Mouse (Mus musculus): ENCODE results near the gene Tbc1d2b. TPM values are rescaled to one million over a fixed set of nuclear protein-coding genes. Genes with fewer than 3 reads are reported as not detected.

The Tbc1d2b gene
- polyA plus RNA-seq (2015; fragmentation: Nextera tagmentation; extraction: Ambion mirVana) = 20.1 and 21.0 TPM in 2 replicates

DNA sequence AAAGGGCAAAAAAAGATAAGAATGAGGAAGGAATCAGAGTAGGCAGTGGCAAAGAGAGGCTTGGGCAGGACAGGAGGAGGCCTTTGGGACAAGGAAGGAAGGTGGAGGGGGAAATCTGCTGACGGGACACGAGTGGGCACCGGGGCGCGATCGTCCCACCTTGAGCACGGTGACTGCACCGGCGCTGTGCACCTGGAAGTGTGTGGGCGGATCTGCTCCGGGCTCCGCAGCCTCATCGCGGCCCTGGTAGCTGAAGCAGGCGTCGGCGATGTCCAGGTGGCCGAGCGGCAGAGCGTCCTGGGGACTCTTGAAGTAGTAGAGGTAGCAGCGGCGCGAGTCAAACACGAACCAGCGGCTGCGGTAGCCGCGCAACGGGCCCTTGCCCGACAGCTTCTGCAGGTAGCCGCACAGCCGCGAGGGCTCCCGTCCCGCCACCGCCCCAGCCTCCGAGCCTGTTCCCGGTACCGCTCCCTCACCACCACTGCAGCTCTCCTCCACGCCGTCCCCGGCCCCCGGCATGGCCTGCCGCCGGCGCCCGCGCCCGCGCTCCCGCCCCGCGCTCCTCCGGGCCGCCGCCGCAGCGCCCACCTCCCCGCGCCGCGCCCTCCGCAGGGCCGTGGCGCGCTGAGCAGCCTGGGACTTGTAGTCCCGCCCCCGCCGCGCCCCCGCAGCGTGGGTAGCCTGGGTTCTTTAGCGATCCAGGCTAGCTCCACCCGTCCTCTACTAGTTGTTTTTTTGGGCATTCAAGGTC lies at the start of gene Tbc1d2b:
TSS of gene Tbc1d2b (minus strand) at position 612 of the 751 bp plus-strand sequence.
- H3K27ac ChIP-seq (replicated peaks) = peak within 1 kb of the TSS; percentile 87
- H3K9ac ChIP-seq = peak within 1 kb of the TSS; percentile 83
- H3K4me2 ChIP-seq (replicated peaks) = peak within 1 kb of the TSS; percentile 77
- peak; percentile 82 for ATAC-seq (ENCODE audit: insufficient number of reproducible peaks, low FRiP score, low TSS enrichment, low read depth)
- H3K4me3 ChIP-seq (replicated peaks) = peak within 1 kb of the TSS; percentile 87
- WGBS = under 1% methylated on average over 73 of the region's 74 CpGs
- no peaks in the 10 kb centered on the region for H3K36me3 ChIP-seq
- H3K4me1 ChIP-seq = peaks cover 43% of the 10 kb centered on the region
- no peaks in the 10 kb centered on the region for H3K9me3 ChIP-seq (replicated peaks)
- no peaks in the 10 kb centered on the region for H3K27me3 ChIP-seq

DNA sequence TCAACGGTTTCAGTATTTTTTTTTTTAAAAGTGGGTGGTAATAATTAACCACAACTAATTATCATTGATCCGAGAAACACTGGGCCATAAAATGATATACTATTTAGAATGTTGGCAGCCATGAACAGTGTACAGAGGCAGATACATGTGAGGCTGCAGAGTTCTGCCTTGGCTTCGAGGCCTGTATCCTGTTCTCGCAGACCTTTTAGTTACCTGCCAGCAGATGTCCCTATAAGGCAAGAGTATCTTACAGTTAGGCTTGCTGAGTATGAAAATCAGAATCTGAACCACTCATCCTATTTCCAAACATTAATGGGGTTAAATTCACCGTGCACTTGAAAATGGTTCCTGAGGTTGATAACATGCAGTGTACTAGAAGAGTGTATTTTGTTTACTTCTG lies 45.7 kb upstream of the Tbc1d2b start:
- no peak for ATAC-seq (ENCODE audit: insufficient number of reproducible peaks, low FRiP score, low TSS enrichment, low read depth)

DNA sequence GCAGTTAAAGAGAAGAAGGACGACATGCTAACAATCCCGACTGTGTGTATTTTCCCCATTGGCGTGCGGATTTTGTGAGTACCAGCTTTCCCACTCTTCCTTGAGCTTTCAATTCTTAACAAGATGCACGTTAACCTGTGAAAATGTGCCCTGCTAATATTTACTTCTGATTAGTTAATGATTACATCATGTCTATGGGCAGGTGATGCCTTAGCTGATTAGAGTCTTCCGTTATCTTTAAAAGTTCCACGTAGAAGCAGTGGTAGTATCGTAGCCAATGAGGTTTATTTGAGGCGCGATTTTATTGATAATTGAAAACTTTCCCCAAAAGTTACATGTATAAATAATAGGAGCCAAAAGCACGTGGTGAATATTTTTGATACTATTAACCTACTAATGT lies 45.1 kb upstream of the Tbc1d2b start:
- H3K4me3 ChIP-seq (replicated peaks) = no peak overlapping the region
- no peaks in the 10 kb centered on the region for H3K27me3 ChIP-seq
- no peak overlapping the region for H3K4me2 ChIP-seq (replicated peaks)
- no peak overlapping the region for H3K27ac ChIP-seq (replicated peaks)
- H3K9ac ChIP-seq = no peak overlapping the region
- ATAC-seq (ENCODE audit: insufficient number of reproducible peaks, low FRiP score, low TSS enrichment, low read depth) = no peak
- H3K36me3 ChIP-seq = no peaks in the 10 kb centered on the region
- H3K9me3 ChIP-seq (replicated peaks) = no peaks in the 10 kb centered on the region
- WGBS = 89% methylated on average over 11 of the region's 11 CpGs
- no peaks in the 10 kb centered on the region for H3K4me1 ChIP-seq

More for the DNA sequence above, 45.7 kb upstream of the Tbc1d2b start:
- Histone ChIP-seq H3K4me3 (replicated peaks) (no peak overlapping the region), H3K27ac (replicated peaks) (no peak overlapping the region), H3K4me2 (replicated peaks) (no peak overlapping the region), H3K4me1 (no peaks in the 10 kb centered on the region), H3K9ac (no peak overlapping the region), H3K36me3 (no peaks in the 10 kb centered on the region), H3K9me3 (replicated peaks) (no peaks in the 10 kb centered on the region), H3K27me3 (no peaks in the 10 kb centered on the region)
- 62% methylated on average over 5 of the region's 5 CpGs for WGBS

- H3K4me2 ChIP-seq (replicated peaks) = no peak overlapping the region
- no peaks in the 10 kb centered on the region for H3K27me3 ChIP-seq
- WGBS = 86% methylated on average over 2 of the region's 2 CpGs
- no peaks in the 10 kb centered on the region for H3K9me3 ChIP-seq (replicated peaks)
- H3K4me3 ChIP-seq (replicated peaks) = no peak overlapping the region
- no peaks in the 10 kb centered on the region for H3K36me3 ChIP-seq
- H3K4me1 ChIP-seq = no peaks in the 10 kb centered on the region
- no peak for ATAC-seq (ENCODE audit: insufficient number of reproducible peaks, low FRiP score, low TSS enrichment, low read depth)
- H3K9ac ChIP-seq = no peak overlapping the region
- no peak overlapping the region for H3K27ac ChIP-seq (replicated peaks)
Measured at GRCm38 (mm10) chr9:90304254-90304653, 33.6 kb upstream of the Tbc1d2b start.

DNA sequence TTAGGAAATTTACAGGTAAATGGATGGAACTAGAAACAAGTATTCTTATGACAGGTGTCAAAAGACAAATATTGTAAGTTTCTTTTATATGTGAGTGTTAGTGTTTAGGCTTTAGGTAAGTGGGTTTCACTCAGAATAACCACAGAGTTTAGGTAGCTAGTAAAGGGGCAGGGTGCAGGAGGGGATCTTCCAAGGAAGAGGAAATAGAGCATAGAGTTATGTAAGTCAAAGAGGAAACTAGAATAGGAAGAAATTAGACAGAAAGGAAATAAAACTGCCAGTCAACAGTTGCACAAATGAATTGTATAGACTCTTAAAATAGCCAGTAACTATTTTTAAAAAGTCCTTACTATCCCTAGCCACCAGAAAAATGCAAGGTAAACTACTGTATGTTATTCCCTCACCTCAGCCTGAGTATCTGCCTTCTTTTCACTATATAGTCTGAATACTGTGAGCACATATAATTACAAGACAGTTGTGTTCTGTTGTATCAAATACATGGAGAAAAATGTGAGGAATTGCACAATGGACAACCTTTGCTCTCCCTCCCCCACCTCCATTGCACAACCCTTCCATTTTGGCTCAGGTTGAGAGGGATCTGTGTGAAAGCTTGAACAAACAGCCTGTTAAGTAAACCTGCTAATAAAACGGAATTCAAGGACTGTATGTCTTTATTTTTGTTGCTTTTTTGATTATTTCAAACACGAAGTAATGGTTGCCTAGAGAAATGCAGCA lies 32.7 kb upstream of the Tbc1d2b start:
- H3K27ac ChIP-seq (replicated peaks) = no peak overlapping the region
- no peaks in the 10 kb centered on the region for H3K27me3 ChIP-seq
- WGBS = 48% methylated on average over 2 of the region's 2 CpGs
- no peak for ATAC-seq (ENCODE audit: insufficient number of reproducible peaks, low FRiP score, low TSS enrichment, low read depth)
- no peak overlapping the region for H3K4me3 ChIP-seq (replicated peaks)
- H3K9me3 ChIP-seq (replicated peaks) = no peaks in the 10 kb centered on the region
- no peak overlapping the region for H3K4me2 ChIP-seq (replicated peaks)
- no peak overlapping the region for H3K9ac ChIP-seq
- H3K4me1 ChIP-seq = no peaks in the 10 kb centered on the region
- no peaks in the 10 kb centered on the region for H3K36me3 ChIP-seq

DNA sequence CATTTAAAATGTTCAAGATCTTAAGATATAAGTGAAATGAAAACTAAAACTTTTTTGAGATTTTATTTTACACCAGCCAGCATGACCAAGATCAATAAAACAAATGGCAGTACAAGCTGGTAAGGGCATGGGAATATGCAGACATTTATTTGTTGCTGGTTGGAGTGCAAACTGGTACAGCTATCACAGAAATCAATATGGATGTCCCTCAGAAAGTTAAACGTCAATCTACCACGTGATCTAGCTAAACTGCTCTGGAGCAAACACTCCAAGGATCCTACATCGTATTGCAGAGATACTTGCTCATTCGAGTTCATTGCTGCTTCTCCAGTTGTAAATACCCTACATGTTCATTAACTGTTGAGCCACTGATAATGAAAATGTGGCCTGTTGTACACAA lies 32.1 kb upstream of the Tbc1d2b start:
- Histone ChIP-seq H3K4me1 (no peaks in the 10 kb centered on the region), H3K27me3 (no peaks in the 10 kb centered on the region), H3K9ac (no peak overlapping the region), H3K4me2 (replicated peaks) (no peak overlapping the region), H3K4me3 (replicated peaks) (no peak overlapping the region), H3K9me3 (replicated peaks) (no peaks in the 10 kb centered on the region), H3K27ac (replicated peaks) (no peak overlapping the region), H3K36me3 (no peaks in the 10 kb centered on the region)
- 79% methylated on average over 4 of the region's 4 CpGs for WGBS
- no peak for ATAC-seq (ENCODE audit: insufficient number of reproducible peaks, low FRiP score, low TSS enrichment, low read depth)

- no peaks in the 10 kb centered on the region for H3K4me1 ChIP-seq
- H3K9ac ChIP-seq = no peak overlapping the region
- H3K36me3 ChIP-seq = no peaks in the 10 kb centered on the region
- H3K9me3 ChIP-seq (replicated peaks) = no peaks in the 10 kb centered on the region
- no peak overlapping the region for H3K4me2 ChIP-seq (replicated peaks)
- WGBS = 70% methylated on average over 4 of the region's 4 CpGs
- H3K4me3 ChIP-seq (replicated peaks) = no peak overlapping the region
- no peak for ATAC-seq (ENCODE audit: insufficient number of reproducible peaks, low FRiP score, low TSS enrichment, low read depth)
- no peaks in the 10 kb centered on the region for H3K27me3 ChIP-seq
- no peak overlapping the region for H3K27ac ChIP-seq (replicated peaks)
Measured at GRCm38 (mm10) chr9:90301081-90301688, 30.6 kb upstream of the Tbc1d2b start.

GRCm38 (mm10) chr9:90297637-90298036 lies 27.0 kb upstream of the Tbc1d2b start:
- Histone ChIP-seq H3K4me2 (replicated peaks) (no peak overlapping the region), H3K4me1 (no peaks in the 10 kb centered on the region), H3K27me3 (no peaks in the 10 kb centered on the region), H3K4me3 (replicated peaks) (no peak overlapping the region), H3K36me3 (no peaks in the 10 kb centered on the region), H3K9ac (no peak overlapping the region), H3K27ac (replicated peaks) (no peak overlapping the region), H3K9me3 (replicated peaks) (no peaks in the 10 kb centered on the region)
- 83% methylated on average over 1 of the region's 1 CpGs for WGBS
- ATAC-seq (ENCODE audit: insufficient number of reproducible peaks, low FRiP score, low TSS enrichment, low read depth) = no peak

DNA sequence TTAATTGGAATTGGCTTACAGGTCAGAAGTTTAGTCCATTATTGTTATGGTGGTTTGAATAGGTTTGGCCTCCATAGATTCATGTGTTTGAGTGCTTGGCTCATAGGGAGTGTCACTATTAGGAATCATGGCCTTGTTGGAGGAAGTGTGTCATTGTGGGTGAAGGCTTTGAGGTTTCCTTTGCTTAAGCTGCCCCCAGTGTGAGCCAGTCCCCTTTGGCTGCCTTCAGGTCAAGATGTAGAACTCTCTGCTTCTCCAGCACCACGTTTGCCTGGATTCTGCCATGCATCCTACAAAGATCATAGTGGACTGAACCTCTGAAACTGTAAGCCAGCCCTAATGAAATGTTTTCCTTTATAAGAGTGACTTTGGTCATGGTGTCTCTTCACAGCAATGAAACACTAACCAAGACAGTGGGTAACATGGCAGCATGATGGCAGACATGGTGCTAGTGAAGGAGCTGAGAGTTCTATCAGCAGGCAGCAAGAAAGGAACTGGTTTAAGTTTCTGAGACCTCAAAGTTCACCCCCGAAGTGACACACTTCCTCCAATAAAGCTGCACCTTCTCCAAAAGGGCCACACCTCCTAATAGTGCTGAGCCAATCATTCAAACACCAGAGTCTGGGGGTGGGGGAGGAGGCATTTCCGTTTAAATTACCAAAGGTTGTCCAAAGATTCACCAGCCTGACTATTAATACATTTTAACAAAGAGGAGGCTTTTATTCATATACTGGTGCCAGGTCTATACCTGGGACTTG lies 23.2 kb upstream of the Tbc1d2b start:
- Histone ChIP-seq H3K4me3 (replicated peaks) (no peak overlapping the region), H3K9me3 (replicated peaks) (no peaks in the 10 kb centered on the region), H3K9ac (no peak overlapping the region), H3K4me1 (no peaks in the 10 kb centered on the region), H3K36me3 (no peaks in the 10 kb centered on the region), H3K27ac (replicated peaks) (no peak overlapping the region), H3K27me3 (no peaks in the 10 kb centered on the region), H3K4me2 (replicated peaks) (no peak overlapping the region)
- no peak for ATAC-seq (ENCODE audit: insufficient number of reproducible peaks, low FRiP score, low TSS enrichment, low read depth)
- 57% methylated on average over 3 of the region's 3 CpGs for WGBS

DNA sequence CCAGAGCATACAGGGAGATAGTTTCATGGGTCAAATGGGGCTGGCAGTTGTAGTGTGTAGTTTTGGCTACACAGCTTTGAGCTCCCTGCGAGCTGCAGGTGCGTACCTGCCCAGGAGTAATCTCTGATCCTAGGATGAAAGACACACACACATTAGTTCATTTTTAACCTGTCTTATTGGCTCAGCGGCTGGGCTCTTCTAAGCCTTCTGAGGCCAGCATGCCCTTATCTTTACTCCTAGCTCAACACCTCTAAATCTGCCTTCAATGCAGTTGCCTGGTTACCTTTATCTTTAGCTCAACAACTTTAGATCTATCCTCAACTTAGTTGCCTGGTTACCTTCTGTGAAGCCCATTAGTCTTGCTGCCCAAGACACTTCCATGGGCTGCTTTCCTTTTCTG lies 7.8 kb upstream of the Tbc1d2b start:
- ATAC-seq (ENCODE audit: insufficient number of reproducible peaks, low FRiP score, low TSS enrichment, low read depth) = 0 out of 2 replicates have a peak, but pooled peaks have one; percentile 11
- H3K4me2 ChIP-seq (replicated peaks) = no peak overlapping the region
- H3K27ac ChIP-seq (replicated peaks) = 0 out of 2 replicates have a peak overlapping the region, but pooled peaks have one; percentile 45
- H3K4me1 ChIP-seq = no peaks in the 10 kb centered on the region
- H3K4me3 ChIP-seq (replicated peaks) = no peak overlapping the region
- no peaks in the 10 kb centered on the region for H3K9me3 ChIP-seq (replicated peaks)
- 72% methylated on average over 3 of the region's 3 CpGs for WGBS
- no peak overlapping the region for H3K9ac ChIP-seq
- no peaks in the 10 kb centered on the region for H3K36me3 ChIP-seq
- no peaks in the 10 kb centered on the region for H3K27me3 ChIP-seq

DNA sequence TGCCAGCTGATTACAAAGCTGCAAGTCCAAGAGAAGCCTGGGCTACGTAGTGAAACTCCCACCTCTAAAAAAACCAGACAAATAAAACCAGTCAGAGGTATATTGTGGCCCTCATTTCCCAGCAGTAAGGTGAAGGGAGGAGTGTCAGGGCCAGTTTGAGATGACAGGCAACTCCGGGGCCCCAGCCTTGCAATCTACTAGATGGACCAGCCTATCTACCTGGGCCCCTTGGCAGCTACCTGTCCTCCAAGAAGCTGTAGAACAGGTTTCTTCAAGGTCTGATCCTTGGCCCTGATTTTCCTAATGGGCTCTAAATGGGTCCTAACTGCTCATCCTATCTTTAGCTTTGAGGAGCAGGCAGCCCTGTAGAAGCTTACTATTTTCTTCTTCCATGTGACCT lies 7.3 kb upstream of the Tbc1d2b start:
- 58% methylated on average over 2 of the region's 2 CpGs for WGBS
- H3K4me2 ChIP-seq (replicated peaks) = no peak overlapping the region
- no peak overlapping the region for H3K9ac ChIP-seq
- ATAC-seq (ENCODE audit: insufficient number of reproducible peaks, low FRiP score, low TSS enrichment, low read depth) = 0 out of 2 replicates have a peak, but pooled peaks have one; percentile 70
- no peaks in the 10 kb centered on the region for H3K36me3 ChIP-seq
- 0 out of 2 replicates have a peak overlapping the region, but pooled peaks have one; percentile 45 for H3K27ac ChIP-seq (replicated peaks)
- no peaks in the 10 kb centered on the region for H3K27me3 ChIP-seq
- no peaks in the 10 kb centered on the region for H3K4me1 ChIP-seq
- H3K9me3 ChIP-seq (replicated peaks) = no peaks in the 10 kb centered on the region
- no peak overlapping the region for H3K4me3 ChIP-seq (replicated peaks)

All from embryonic facial prominence, embryonic 15.5 days (tissue).